Mouse (Mus musculus) ES-Bruce4 (cell line): ENCODE measurements at regions not wholly inside any gene's neighbourhood (a gene's known extent, or its start where the extent isn't known, plus 50 kb on each side); places are given as distances from the start of the nearest gene placed in this dataset.

Experiments used
- CTCF ChIP-seq: IDR thresholded peaks from one replicate; pipeline ENCODE4 v1.8.1; 2011; ENCODE audit warnings: low read depth, low read length
- EP300 ChIP-seq: IDR thresholded peaks from 2 replicates; pipeline ENCODE4 v1.6.1; 2011; ENCODE audit warnings: low read depth, low read length; ENCODE audit not compliant: insufficient read depth
- POLR2A ChIP-seq: IDR thresholded peaks from one replicate; pipeline ENCODE4 v1.8.1; 2011; ENCODE audit warnings: low read length; ENCODE audit not compliant: insufficient read depth

- TF ChIP-seq CTCF, result no peak
- TF ChIP-seq EP300, result no peak
- no peak for TF ChIP-seq POLR2A
Measured at GRCm38 (mm10) chr14:68784395-68784794, 509.7 kb downstream of the Synb start.
